Mouse (Mus musculus): ENCODE data around the gene Armcx5.
"Not testable (repeated sequence)": the region's sequence is repeated elsewhere in the genome, so short reads cannot be mapped to it uniquely, and the experiment has no call there.

The Armcx5 gene

GRCm38 (mm10) chrX:135742304-135743055 lies at the start of gene Armcx5, which contains the start of gene Gprasp1:
TSS of gene Armcx5 (plus strand) at chrX:135742733.
TSS of gene Gprasp1 (plus strand) at chrX:135742733.
- peak; percentile 85 for DNase-seq (ENCODE audit: low spot score)

- no peak for DNase-seq (ENCODE audit: low spot score)
These were observed 48.9 kb upstream of the Armcx5 start, which contains the start of gene Tcp11x2 for GRCm38 (mm10) chrX:135693633-135694032. TSS of gene Tcp11x2 (minus strand) at chrX:135693790.

DNA sequence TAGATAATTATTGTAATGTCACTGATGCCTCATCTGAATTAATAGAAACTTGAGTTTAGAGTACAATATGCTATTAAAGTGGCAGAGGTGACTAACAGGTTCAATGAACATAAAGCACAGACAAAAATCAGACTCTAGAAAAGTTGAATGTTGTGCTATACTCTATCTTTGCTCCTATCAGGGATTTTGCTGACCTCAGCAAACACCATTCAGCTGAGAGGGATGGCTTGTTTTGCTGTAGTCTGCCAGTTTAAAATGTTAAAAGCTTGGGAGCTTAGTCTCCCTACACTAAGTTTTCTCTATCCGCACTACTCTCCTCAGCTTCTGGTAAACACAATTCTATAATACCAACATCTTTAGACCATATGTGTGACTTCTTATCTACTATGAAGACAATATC lies 39.4 kb upstream of the Armcx5 start:
- no peak for DNase-seq (ENCODE audit: low spot score)

DNA sequence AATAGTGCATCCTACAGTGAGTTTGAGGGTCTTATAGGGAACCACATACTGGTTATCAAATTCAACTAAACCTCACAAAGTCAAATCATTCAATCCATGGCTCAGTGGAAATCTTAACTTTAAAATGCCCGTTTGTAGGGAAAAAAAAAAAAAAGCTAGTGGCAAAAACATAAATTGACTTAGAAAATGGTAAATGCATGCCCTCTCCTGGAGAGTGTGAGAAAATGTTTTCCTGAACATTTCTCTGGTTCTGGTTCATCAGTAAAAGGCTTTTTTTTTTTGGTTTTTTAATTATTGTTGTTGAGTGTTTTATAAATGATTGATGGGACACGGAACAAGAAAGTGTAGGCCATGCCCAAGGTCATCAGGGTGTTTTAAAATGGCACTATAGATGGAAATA lies 38.2 kb upstream of the Armcx5 start:
- no peak for DNase-seq (ENCODE audit: low spot score)

DNA sequence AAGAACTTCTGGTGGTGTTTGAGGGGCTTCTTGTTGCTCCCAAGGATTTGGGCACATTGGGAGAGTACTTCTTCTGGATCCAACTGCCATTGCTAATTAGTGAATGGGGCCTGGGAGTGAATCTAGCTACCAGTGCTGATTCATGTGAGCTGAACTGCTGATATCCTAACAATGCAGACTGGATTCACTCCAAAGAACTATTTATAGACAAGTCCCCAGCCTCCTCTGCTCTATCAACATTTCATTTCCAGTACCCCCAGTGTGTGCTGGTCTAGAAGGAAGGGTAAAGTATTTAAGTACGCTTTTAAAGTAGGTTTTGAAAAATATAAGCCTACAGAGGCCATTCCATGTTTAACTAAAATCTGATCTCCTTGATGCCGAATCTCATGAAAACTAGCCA lies 29.7 kb upstream of the Armcx5 start:
- no peak for DNase-seq (ENCODE audit: low spot score)

DNA sequence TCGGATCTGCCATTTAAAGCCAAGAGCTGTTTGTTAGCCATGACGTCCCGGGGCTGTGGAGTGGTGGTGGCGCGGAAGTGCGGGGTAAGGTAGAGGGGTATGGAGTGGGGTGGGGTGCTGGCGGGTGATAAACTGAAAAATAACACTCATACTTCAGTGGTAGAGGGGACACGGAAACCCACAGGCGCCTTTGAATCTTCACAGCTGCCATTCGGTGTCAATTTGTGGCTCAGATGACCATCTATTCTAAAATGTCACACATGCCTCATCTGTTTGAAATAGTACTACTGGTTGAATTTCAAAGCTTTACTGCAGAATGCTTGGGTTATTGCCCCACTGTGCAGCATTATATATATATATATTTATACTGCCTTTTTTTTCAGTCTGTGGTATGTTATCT lies 17.4 kb upstream of the Armcx5 start, which contains the start of gene Tmsb15a:
TSS of gene Tmsb15a (minus strand) at position 101 of the 400 bp plus-strand sequence.
- no peak for DNase-seq (ENCODE audit: low spot score)

- no peak for DNase-seq (ENCODE audit: low spot score)
These were observed 3.6 kb upstream of the Armcx5 start for GRCm38 (mm10) chrX:135738730-135739520.

GRCm38 (mm10) chrX:135743056-135743355 lies 473 bp downstream of the Armcx5 start:
- DNase-seq (ENCODE audit: low spot score): no peak

GRCm38 (mm10) chrX:135745376-135745775 lies 2.8 kb downstream of the Armcx5 start:
- not testable (repeated sequence) for DNase-seq (ENCODE audit: low spot score)

DNA sequence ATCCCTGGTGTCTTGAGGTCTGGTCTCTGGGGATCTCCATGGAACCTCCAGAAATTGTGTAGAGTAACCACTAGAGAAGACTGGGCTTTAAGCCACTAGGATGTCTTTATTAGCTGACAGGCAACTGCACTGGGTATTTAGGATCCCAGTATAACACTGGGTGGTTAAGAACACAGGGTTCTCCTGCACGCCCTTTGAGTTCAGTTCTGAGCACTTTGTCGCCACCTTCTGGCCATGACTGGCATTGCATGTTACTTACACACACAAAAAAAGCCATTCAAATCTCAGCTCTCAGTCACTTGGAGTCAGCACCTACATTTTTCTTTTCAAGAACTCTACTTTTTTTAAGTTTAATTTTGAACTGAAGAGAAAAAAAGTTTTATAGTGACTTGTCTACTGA lies 10.3 kb downstream of the Armcx5 start:
- DNase-seq (ENCODE audit: low spot score): peak; percentile 61

DNA sequence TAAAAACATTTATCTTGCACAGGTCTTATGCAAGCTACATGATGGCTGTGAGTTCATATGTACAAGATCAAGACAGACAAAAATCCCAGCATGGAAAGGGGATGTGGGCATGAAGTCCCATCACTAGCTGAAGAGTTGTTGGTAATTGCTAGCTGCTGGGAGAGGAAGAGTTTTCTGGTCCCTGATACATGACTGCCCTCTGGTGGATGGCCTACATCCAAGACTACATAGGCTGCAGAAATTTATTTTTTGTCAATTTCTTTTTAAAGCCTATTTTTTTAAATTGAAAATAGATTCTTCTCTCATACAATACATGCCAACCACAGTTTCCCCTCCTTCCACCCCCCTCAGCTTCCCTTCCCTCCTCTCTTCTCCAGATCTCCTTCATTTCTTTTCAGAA lies 19.2 kb downstream of the Armcx5 start:
- no peak for DNase-seq (ENCODE audit: low spot score)

DNA sequence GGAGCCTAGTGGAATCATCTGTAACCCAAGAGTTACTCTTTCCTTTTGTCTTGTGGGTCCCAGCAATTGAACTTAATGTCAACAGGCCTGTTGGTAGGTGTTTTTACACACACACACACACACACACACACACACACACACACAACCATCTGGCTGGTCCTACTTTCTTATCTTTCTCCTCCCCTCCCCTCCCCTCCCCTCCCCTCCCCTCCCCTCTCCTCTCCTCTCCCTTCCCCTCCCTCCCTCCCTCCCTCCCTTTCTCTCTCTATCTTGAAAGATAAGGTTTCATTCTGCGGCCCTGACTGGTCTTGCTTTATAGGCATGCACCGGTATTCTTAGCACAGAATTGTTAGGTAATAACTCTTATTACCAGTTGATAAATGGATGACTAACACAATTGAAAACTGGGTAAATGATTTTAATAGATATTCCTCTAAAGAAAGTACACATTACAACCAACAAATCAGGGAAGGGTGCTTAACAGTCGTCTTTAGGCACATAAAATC lies 25.6 kb downstream of the Armcx5 start:
- no peak for DNase-seq (ENCODE audit: low spot score)

DNA sequence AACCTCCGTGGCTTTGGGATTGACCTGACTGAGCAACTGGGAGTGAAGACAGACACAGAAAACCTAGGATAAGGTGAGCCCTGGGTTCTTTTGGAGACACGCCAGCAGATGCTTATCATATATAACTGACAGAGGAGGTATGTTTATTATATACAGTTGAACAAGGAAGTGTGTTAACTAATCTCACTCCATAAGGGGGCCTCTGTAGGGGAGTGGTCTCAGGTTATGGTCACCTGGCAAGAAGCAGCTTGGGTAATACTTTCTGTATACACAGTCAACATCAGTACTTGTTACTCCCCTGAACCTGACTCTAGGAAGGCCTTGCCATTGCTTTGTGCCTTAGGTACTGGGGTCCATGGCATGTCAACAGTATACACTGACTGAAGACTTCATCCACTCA lies 26.0 kb downstream of the Armcx5 start:
- DNase-seq (ENCODE audit: low spot score): peak; percentile 7

GRCm38 (mm10) chrX:135791536-135791935 lies 49.0 kb downstream of the Armcx5 start:
- DNase-seq (ENCODE audit: low spot score): no peak

- DNase-seq (ENCODE audit: low spot score): no peak
These were observed 49.8 kb downstream of the Armcx5 start for GRCm38 (mm10) chrX:135792326-135792725.

GRCm38 (mm10) chrX:135795591-135796304 lies 53.2 kb downstream of the Armcx5 start:
- DNase-seq (ENCODE audit: low spot score): peak; percentile 13

DNA sequence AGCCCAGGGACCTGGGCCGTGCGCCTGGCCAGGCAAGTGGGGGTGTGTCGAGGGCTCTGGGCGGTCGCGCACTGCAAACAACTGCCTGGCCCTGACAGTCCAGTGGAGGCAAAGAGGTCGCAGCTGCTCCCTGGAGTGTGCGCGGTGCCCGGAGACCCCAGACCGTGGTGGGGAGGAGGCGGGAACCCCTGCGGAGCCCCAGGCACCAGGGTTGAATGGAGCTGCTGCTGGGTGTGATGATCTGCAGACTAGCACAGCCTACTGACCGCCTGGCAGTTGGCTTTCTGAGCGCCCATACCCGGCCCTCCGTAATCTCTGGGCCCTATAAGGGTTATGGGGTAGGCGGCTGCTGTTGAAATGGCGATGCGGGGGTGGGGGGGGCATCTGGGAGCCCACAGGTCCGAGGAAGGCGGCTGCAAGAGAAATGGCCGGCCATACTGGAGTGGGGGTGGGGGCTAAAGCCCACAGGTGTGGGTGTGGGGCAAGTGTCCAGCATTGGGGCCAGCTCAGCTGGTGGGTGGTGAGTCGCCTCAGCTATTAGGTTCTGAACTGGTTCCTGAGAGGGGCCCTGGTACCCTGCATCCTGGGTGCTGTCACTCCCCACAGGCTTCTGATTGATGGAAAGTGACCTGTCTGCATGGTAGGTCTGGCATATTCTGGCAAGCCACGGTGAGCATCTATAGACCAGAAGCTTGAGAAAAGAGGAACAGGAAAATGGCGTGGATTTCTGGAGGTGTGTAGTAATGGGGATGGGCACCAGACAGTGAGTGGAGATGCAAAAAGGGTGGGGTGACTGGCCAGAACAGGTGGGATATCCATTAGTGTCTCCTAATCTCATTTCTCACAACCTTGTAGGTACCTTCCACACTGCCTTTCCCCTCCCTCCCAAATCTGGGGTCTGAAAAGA lies 54.0 kb downstream of the Armcx5 start:
- not testable (repeated sequence) for DNase-seq (ENCODE audit: low spot score)

Data from urinary bladder, postnatal 14 days (tissue).